Mouse (Mus musculus): ENCODE measurements at regions not wholly inside any gene's neighbourhood (a gene's known extent, or its start where the extent isn't known, plus 50 kb on each side); places are given as distances from the start of the nearest gene placed in this dataset.

DNA sequence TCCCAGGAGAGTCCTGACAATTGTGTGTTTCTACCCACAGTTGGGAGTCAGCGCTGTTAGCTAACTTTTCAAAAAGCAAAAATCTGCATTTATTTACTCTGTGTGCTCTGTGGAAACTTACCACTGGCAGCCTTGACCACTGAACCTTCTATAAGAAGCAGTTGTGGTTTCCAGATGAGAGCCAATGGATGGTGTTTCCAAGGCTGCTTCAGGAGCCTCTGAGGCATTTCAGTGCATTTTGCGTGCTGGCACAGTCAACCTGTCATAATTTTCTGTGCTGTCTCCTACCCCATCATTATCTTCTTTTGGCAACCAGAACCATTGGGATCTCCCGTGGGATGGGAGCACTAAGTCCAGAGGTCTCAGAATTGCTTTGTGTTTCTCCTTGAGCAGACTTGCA lies 60.3 kb downstream of the 4930544G11Rik start:
- DNase-seq, result no peak

DNA sequence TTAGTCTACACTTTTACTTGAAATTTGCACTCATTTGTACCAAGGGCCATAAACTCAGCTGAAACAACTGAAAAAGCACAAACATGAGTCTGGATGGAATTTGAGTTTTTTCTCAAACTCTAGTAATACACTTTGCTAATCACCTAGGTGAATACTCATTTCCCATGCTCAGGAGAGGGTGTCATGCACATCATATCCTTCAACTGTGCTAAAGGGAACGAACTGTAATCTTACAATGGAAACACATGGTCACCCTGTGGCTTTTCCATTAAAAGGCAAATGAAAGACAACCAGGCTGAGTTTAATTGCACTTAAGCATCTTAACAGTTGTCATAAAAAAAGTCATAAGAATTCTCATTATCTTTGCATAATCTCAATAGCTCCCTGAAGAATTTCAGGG lies 71.1 kb downstream of the 4930544G11Rik start:
- no peak for DNase-seq

DNA sequence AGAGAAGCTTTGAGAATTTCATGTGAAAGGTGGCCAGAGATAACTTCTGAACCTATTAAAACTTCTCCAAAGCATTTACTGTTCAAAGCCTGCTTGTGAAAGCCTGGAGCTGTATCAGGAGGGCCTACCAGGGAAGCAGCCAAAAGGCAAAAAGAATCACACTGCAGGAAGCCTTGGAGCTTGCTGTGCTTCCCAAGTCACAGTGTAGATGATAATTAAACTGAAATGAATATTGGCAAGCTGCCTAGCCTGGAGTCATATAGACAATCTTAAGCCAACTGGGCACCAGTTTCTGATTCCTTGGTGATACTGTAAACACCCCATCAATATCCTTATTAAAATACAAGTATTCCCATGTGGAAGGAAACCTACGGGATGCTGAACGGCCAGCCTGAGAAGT lies 84.4 kb downstream of the 4930544G11Rik start:
- DNase-seq, result no peak

DNA sequence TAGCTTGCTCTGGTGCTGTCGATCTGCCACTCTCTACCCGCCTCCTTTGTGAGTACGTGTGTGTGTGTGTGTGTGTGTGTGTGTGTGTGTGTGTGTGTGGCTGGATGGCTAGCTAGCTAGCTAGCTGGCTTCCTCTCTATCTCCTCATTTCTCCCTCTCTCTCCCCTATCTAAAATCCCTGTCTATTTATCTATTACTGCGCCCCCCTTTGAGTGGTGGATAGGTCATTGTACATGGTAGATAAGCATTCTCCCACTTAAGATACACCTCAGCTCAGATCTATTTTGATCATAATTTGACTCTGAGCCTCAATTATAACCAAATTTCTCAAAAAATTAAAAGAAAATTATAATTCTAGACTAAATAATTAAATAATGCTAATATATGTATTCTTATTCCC lies 99.4 kb downstream of the 4930544G11Rik start:
- DNase-seq, result no peak

DNA sequence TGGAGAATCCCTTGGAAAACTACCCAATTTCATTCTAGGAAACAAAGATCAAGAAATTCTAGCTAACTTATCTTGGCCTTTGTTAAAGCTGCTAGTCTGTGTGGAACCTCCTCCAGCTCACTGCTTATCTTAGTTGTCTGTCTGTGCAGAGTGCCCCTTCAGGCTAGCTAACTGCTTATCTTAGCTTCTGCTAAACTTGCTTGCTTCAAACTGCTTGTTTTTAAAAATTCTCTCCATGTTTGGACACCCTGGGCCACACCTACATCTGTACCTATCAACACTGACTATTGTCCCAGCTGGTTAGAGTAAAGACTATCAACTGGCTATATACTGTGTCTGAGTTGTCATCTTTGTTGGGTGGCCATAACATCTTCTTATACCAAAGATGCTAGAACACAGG lies 100.0 kb downstream of the 4930544G11Rik start:
- no peak for DNase-seq

- no peak for DNase-seq
Observed at GRCm38 (mm10) chr6:66053197-66053596, 100.8 kb downstream of the 4930544G11Rik start.

GRCm38 (mm10) chr6:66068874-66069273 lies 116.5 kb downstream of the 4930544G11Rik start:
- DNase-seq, result no peak

DNA sequence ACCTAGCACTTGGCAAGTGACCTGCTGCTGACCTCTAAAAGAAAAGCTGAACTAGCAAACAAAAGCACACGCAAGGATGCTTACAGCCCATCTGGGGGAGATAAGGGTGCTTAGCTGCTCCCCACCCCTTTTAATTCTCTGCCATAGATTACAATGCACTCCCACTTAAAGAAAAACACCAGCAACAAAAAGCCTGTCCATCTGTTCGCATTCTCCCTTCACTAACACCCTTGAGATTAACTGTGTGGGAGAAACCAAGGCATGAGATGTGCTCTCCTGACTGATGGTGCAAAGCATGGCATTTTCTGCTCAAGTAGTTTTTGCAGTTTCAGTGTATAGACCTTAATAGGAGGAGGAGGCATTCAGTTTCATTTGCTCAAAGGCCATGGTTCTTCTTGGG lies 125.0 kb downstream of the 4930544G11Rik start:
- no peak for DNase-seq

GRCm38 (mm10) chr6:66078769-66079168 lies 126.4 kb downstream of the 4930544G11Rik start:
- no peak for DNase-seq

GRCm38 (mm10) chr6:66101555-66102071 lies 149.2 kb downstream of the 4930544G11Rik start:
- no peak for DNase-seq

DNA sequence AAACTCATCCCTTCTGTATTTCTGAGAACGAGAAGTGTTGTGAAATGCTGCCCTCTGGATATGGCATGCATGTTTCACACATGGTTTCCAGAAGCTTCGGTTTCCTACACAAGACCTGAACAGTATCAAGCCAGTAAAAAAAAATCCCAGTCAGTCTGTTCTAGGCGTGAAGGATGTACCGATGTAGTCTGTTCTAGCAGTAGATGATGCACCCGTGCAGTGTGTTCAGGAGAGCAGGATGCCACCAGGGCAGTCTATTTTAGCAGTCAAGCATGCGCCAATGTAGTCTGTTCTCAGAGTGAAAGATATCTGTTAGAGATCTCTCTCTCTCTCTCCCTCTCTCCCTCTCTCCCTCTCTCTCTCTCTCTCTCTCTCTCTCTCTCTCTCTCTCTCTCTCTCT lies 162.0 kb downstream of the 4930544G11Rik start:
- DNase-seq, result no peak

GRCm38 (mm10) chr6:66121479-66122183 lies 169.2 kb downstream of the 4930544G11Rik start:
- DNase-seq, result no peak

- no peak for DNase-seq
Observed at GRCm38 (mm10) chr6:66124292-66124691, 171.9 kb downstream of the 4930544G11Rik start.

DNA sequence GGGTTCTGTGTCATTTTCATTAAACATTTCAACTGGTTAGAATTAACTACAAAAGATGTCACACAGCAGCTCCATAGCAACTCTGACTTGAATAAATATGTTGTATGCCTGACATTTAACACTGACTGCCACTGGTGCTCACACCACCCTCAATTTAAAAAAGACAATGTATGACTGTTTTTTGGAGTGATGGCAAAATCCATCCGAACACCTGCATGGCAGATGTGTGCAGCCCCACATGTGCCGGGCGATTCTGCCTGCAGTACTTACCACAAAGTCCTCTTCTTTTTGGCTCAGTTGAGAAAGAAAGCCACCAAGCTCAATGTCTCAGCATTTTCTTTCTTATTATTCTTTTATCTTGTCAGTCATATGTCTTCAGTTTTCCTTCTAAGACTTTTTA lies 199.4 kb downstream of the 4930544G11Rik start:
- DNase-seq, result no peak

- DNase-seq, result no peak
Observed at GRCm38 (mm10) chr6:66154831-66155230, 202.4 kb downstream of the 4930544G11Rik start.

GRCm38 (mm10) chr6:66160805-66161204 lies 208.4 kb downstream of the 4930544G11Rik start:
- DNase-seq, result no peak

DNA sequence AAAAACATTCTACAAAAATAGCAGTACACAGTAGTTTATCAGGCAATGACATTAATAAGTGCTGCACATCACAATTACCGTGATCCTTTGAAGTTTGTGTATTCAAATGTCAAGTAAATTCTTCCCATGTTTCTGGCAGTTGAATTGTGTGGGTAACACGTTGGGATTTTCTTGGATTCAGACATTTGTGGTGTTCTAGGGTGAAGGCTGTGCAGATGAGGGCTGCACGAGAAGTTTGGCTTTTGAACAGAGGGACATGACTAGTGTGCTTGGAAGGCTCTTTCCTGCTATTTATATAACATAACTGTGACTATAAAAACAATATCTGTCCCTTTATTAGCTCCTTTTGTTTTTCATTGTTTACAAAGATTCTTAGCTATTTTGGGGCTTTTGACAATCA lies 216.5 kb downstream of the 4930544G11Rik start:
- DNase-seq, result no peak

DNA sequence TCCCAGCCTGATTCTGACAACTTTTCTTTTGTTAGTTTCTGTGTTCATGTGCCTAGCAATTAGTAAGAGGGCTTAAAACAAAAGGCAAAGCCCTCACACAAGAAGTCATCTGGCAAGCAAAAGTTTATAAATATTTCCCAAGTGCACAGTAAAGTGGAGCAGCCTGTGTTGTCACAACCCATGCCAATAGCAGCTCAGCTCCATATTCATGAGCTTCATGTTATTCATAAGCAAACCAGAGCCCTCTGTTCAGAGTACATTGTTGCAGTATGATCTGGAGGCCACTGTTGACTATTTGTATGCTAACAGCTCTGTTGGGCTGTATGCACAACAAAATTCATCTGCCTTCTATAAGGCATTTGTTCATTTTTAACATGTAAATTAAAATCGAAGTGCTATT lies 245.6 kb downstream of the 4930544G11Rik start:
- DNase-seq, result peak; percentile 9 to 25

GRCm38 (mm10) chr6:66200136-66200790 lies 247.9 kb downstream of the 4930544G11Rik start:
- DNase-seq, result no peak

DNA sequence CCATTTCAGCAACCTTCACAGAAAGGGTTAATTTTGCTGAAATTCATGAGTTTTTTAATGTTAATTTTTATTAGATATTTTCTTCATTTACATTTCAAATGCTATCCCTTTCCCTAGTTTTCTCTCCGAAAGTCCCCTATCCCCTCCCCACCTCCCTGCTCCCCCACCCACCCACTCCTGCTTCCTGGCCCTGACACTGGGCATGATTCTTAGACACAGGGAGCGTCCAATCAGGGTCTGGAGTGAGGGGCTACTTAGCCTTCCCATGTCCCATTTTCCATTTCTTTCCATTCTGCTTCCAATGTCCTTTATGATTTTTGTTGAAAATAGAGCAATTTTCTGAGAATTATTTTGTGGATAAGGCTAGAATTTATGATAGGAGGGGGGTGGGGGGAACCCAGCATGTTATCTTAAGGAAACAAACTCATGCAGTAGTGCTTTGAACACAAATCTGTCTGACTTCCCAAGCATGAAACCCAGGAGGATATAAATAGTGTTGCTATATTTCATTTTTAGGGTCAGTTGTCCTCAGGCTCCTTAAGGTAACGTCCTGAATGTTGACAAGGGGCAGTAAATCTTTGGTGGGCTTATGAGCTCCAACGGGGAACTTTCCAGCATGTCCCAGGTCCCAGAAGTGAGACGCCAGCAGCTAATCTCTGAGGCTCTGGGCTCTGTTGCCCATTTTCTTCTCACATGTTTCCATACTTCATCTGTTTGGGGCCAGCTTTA lies 254.0 kb downstream of the 4930544G11Rik start:
- no peak for DNase-seq

GRCm38 (mm10) chr6:66217543-66217942 lies 265.1 kb downstream of the 4930544G11Rik start:
- DNase-seq, result no peak

GRCm38 (mm10) chr6:66224164-66224903 lies 271.9 kb downstream of the 4930544G11Rik start:
- peak; percentile 18 to 26 for DNase-seq

GRCm38 (mm10) chr6:66236368-66236767 lies 284.0 kb downstream of the 4930544G11Rik start:
- DNase-seq, result no peak

Measured in lung, postnatal 4 days (tissue).